Mouse (Mus musculus): ENCODE measurements around the gene Tcea3. TPM values are rescaled to one million over a fixed set of nuclear protein-coding genes. Genes with fewer than 3 reads are reported as not detected.

Tcea3 gene
- polyA plus RNA-seq, 1 experiment from 2014 or later, result 31.1 TPM

DNA sequence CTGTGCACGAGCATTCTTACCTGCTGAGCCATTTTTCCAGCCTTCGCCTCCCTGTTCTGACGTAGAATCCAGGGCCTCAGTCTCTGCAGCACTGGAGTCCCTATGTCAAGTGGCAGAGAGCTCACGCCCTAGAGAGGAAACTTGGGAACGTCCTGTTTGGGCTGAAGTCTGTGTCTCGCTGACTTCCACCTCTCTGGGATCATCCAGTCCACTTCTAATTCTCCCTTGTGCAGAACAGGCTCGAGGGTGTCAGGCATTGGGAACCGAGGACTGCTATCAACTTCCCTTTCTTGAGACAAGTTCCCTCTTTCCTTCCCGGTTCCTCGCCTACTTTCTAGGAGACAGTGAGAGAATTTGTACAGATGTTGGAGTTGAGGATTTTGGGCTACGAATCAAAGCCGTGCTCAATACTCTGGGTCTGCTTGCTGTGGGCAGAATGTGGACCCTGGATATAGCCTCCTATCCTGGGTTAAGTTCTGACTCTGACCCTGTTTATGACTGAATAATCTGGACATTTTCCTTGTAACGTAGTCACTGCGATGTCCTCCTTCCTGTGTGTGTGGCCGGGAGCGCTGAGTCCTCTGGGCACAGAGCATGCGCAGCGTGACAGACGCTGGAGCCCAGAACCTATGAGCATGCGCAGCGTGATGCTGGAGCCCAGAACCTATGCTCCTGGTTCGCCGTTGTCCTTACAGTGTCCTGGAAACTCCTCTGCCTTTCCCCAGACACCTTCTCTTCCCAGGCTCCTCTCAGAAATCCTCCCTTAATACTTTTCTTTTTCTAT lies 22.7 kb upstream of the Tcea3 start:
- no peak for TF ChIP-seq CTCF (IDR thresholded peaks at IDR 0.05; ENCODE audit: low read depth)
- no peak for TF ChIP-seq EP300 (optimal IDR thresholded peaks at IDR 0.05)
- H3K36me3 ChIP-seq (ENCODE audit: control insufficient read depth, insufficient read depth, low read length), result 0 out of 2 replicates have a peak, but pooled peaks cover 3% of the 10 kb centered on the region
- no peak overlapping the region for H3K27ac ChIP-seq (replicated peaks)
- H3K4me1 ChIP-seq (replicated peaks; ENCODE audit: control insufficient read depth, insufficient read depth), result peaks cover 6% of the 10 kb centered on the region
- H3K4me3 ChIP-seq (ENCODE audit: low read depth, low read length), result no peak overlapping the region
- no peak overlapping the region for H3K4me2 ChIP-seq (replicated peaks; ENCODE audit: low read depth)
- H3K27me3 ChIP-seq (ENCODE audit: control insufficient read depth, insufficient read depth, low read length), result no peaks in the 10 kb centered on the region
- H3K9me3 ChIP-seq (ENCODE audit: control insufficient read depth, low read length), result no peaks in the 10 kb centered on the region
- ATAC-seq (ENCODE audit: low FRiP score, low TSS enrichment) (no peak), DNase-seq (ENCODE audit: low spot score) (no peak)
- no peak overlapping the region for H3K9ac ChIP-seq (ENCODE audit: low read length)
- 81% methylated on average over 23 of the region's 23 CpGs for WGBS

DNA sequence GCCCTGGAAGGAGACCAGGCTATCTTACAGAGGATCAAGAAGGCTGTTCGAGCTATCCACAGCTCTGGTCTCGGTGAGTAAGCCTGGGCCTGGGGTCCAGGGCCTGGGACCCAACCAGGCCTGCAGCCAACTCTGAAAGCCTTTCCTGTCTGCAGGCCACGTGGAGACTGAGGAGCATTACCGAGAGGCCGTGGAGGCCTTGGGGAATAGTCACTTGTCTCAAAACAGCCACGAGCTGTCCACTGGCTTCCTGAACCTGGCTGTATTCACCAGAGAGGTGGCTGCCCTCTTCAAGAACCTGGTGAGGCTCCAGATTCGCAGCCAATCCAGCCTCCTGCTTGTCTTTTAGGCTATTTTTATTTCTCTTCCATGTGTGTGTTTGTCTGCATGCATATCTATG lies 20.1 kb upstream of the Tcea3 start:
- no peaks in the 10 kb centered on the region for H3K27me3 ChIP-seq (ENCODE audit: control insufficient read depth, insufficient read depth, low read length)
- H3K4me3 ChIP-seq (ENCODE audit: low read depth, low read length), result no peak overlapping the region
- ATAC-seq (ENCODE audit: low FRiP score, low TSS enrichment) (no peak), DNase-seq (ENCODE audit: low spot score) (no peak)
- H3K4me1 ChIP-seq (replicated peaks; ENCODE audit: control insufficient read depth, insufficient read depth), result peaks cover 4% of the 10 kb centered on the region; the same call in 1 of the 2 replicates
- 0 out of 2 replicates have a peak, but pooled peaks cover 3% of the 10 kb centered on the region for H3K36me3 ChIP-seq (ENCODE audit: control insufficient read depth, insufficient read depth, low read length)
- no peak overlapping the region for H3K27ac ChIP-seq (replicated peaks)
- H3K9ac ChIP-seq (ENCODE audit: low read length), result no peak overlapping the region
- no peaks in the 10 kb centered on the region for H3K9me3 ChIP-seq (ENCODE audit: control insufficient read depth, low read length)
- no peak for TF ChIP-seq EP300 (optimal IDR thresholded peaks at IDR 0.05)
- no peak for TF ChIP-seq CTCF (IDR thresholded peaks at IDR 0.05; ENCODE audit: low read depth)
- 63% methylated on average over 7 of the region's 7 CpGs for WGBS
- H3K4me2 ChIP-seq (replicated peaks; ENCODE audit: low read depth), result no peak overlapping the region

DNA sequence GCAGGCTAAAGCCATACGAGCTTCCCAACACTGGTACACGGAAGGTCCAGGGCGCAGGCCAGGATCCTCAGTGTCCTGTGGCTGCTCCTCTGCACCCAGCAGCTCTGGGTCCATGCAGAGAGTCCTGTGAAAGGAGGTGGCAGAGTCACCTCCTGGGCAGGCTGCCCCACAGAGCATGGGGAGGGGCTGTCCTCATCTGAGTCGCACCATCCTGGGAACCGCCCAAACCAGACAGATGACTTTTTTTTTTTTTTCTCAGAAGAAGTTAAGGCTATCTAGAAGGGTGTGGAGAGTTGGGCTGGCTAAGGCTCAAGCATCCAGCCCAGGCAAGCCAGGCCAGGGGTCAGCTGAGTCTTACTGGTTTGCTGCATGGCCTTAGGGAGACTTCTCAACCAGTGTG lies 18.9 kb upstream of the Tcea3 start:
- Histone ChIP-seq H3K9me3 (ENCODE audit: control insufficient read depth, low read length) (no peaks in the 10 kb centered on the region), H3K27ac (replicated peaks) (no peak overlapping the region), H3K9ac (ENCODE audit: low read length) (0 out of 2 replicates have a peak overlapping the region, but pooled peaks have one; percentile 31), H3K4me3 (ENCODE audit: low read depth, low read length) (no peak overlapping the region), H3K4me1 (replicated peaks; ENCODE audit: control insufficient read depth, insufficient read depth) (peaks cover 4% of the 10 kb centered on the region; the same call in 1 of the 2 replicates), H3K27me3 (ENCODE audit: control insufficient read depth, insufficient read depth, low read length) (no peaks in the 10 kb centered on the region), H3K36me3 (ENCODE audit: control insufficient read depth, insufficient read depth, low read length) (0 out of 2 replicates have a peak, but pooled peaks cover 3% of the 10 kb centered on the region), H3K4me2 (replicated peaks; ENCODE audit: low read depth) (no peak overlapping the region)
- no peak for TF ChIP-seq CTCF (IDR thresholded peaks at IDR 0.05; ENCODE audit: low read depth)
- TF ChIP-seq EP300 (optimal IDR thresholded peaks at IDR 0.05), result no peak
- DNase-seq (ENCODE audit: low spot score), result peak; percentile 50
- 56% methylated on average over 5 of the region's 5 CpGs for WGBS
- ATAC-seq (ENCODE audit: low FRiP score, low TSS enrichment), result peak; percentile 69

DNA sequence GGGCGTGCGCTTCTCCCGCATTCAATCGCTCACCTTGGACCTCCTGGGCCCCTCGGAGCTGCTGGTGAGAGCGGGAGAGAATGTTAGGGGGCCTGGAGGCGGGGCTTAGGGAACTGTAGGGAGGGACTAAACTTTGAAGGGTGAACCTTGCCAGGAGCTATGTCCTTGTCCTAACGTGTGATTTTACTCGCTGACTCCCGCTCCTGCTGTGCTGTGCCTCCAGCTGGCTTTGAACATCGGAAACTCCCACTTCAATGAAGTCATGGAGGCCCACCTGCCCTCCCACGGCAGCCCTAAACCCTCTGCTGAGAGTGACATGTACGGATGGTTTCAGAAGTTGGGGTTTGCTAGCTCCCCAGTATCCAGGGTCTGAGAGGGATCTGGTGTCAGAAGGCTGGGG lies 8.9 kb upstream of the Tcea3 start:
- H3K27ac ChIP-seq (replicated peaks), result no peak overlapping the region
- no peak for TF ChIP-seq EP300 (optimal IDR thresholded peaks at IDR 0.05)
- no peak for TF ChIP-seq CTCF (IDR thresholded peaks at IDR 0.05; ENCODE audit: low read depth)
- no peak overlapping the region for H3K9ac ChIP-seq (ENCODE audit: low read length)
- WGBS, result 45% methylated on average over 13 of the region's 13 CpGs
- no peaks in the 10 kb centered on the region for H3K9me3 ChIP-seq (ENCODE audit: control insufficient read depth, low read length)
- DNase-seq (ENCODE audit: low spot score), result no peak
- no peak overlapping the region for H3K4me3 ChIP-seq (ENCODE audit: low read depth, low read length)
- no peak for ATAC-seq (ENCODE audit: low FRiP score, low TSS enrichment)
- H3K4me1 ChIP-seq (replicated peaks; ENCODE audit: control insufficient read depth, insufficient read depth), result no peaks in the 10 kb centered on the region
- H3K27me3 ChIP-seq (ENCODE audit: control insufficient read depth, insufficient read depth, low read length), result no peaks in the 10 kb centered on the region
- no peak overlapping the region for H3K4me2 ChIP-seq (replicated peaks; ENCODE audit: low read depth)
- peaks cover 3% of the 10 kb centered on the region; the same call in 1 of the 2 replicates for H3K36me3 ChIP-seq (ENCODE audit: control insufficient read depth, insufficient read depth, low read length)

GRCm38 (mm10) chr4:136239111-136239510 lies 8.4 kb upstream of the Tcea3 start:
- Histone ChIP-seq H3K4me3 (ENCODE audit: low read depth, low read length) (no peak overlapping the region), H3K27ac (replicated peaks) (no peak overlapping the region), H3K4me2 (replicated peaks; ENCODE audit: low read depth) (no peak overlapping the region), H3K9me3 (ENCODE audit: control insufficient read depth, low read length) (no peaks in the 10 kb centered on the region), H3K27me3 (ENCODE audit: control insufficient read depth, insufficient read depth, low read length) (no peaks in the 10 kb centered on the region), H3K36me3 (ENCODE audit: control insufficient read depth, insufficient read depth, low read length) (no peaks in the 10 kb centered on the region), H3K4me1 (replicated peaks; ENCODE audit: control insufficient read depth, insufficient read depth) (no peaks in the 10 kb centered on the region), H3K9ac (ENCODE audit: low read length) (no peak overlapping the region)
- no peak for ATAC-seq (ENCODE audit: low FRiP score, low TSS enrichment)
- no peak for DNase-seq (ENCODE audit: low spot score)
- WGBS, result 79% methylated on average over 9 of the region's 9 CpGs
- TF ChIP-seq CTCF (IDR thresholded peaks at IDR 0.05; ENCODE audit: low read depth), result no peak

DNA sequence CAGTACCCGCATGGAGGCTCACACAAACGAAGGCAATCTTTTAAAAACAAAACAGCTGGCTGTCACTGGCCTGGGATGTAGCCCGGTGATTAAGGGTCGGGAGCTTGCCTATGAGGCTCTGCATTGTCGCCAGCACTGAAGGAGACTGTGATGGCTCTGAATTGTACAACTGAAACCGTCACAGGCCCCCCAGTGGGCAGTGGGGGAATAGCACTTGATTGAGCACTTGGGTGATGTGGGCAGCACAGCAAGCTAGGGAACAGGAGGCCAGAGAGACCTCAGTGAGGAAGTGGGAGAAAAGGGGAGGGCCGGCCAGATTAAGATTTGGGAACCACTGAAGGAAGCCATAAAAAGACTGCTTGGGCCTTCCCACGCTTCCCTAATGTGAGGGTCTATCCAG lies 7.9 kb upstream of the Tcea3 start:
- H3K36me3 ChIP-seq (ENCODE audit: control insufficient read depth, insufficient read depth, low read length), result no peaks in the 10 kb centered on the region
- TF ChIP-seq EP300 (optimal IDR thresholded peaks at IDR 0.05), result no peak
- TF ChIP-seq CTCF (IDR thresholded peaks at IDR 0.05; ENCODE audit: low read depth), result peak; percentile 86
- WGBS, result 23% methylated on average over 8 of the region's 8 CpGs
- no peak overlapping the region for H3K9ac ChIP-seq (ENCODE audit: low read length)
- H3K27ac ChIP-seq (replicated peaks), result no peak overlapping the region
- H3K4me3 ChIP-seq (ENCODE audit: low read depth, low read length), result no peak overlapping the region
- H3K27me3 ChIP-seq (ENCODE audit: control insufficient read depth, insufficient read depth, low read length), result no peaks in the 10 kb centered on the region
- no peak overlapping the region for H3K4me2 ChIP-seq (replicated peaks; ENCODE audit: low read depth)
- ATAC-seq (ENCODE audit: low FRiP score, low TSS enrichment) (peak; percentile 69), DNase-seq (ENCODE audit: low spot score) (peak; percentile 81)
- H3K9me3 ChIP-seq (ENCODE audit: control insufficient read depth, low read length), result no peaks in the 10 kb centered on the region
- H3K4me1 ChIP-seq (replicated peaks; ENCODE audit: control insufficient read depth, insufficient read depth), result no peaks in the 10 kb centered on the region
